Mouse (Mus musculus) liver, postnatal 0 days (tissue): ENCODE data around the gene Shc2.

Source experiments
- CTCF ChIP-seq: sonication (generic); IDR thresholded peaks from 2 replicates; pipeline ENCODE4 v1.5.1; 2016; ENCODE audit warnings: antibody characterized with exemption, low read depth
- EP300 ChIP-seq: IDR thresholded peaks from 2 replicates; pipeline ENCODE4 v1.6.1; 2016; ENCODE audit warnings: antibody characterized with exemption, low read depth, mild to moderate bottlenecking

DNA sequence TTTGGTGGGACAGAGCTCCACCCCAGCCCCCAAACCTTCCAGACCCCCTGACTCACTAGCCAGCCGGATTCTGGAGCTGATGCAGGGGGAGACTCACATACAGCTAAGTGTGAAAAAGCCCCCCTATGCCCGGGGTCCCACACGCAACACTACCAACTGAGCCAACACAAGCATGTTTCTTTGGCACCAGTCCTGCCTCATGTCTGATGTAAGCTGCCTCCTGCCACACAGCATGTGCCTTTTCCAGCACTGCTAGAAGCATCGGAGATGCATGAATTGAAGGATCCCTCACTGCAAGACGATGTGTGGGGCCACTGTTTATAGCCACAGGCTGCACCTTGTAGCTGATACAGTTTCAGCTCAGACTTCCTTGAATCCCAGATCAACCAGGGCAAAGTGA, 9.3 kb downstream of the Shc2 start:
- TF ChIP-seq CTCF (no peak), EP300 (no peak)
